Mouse (Mus musculus) c-Kit-positive CD71-positive TER-119-negative erythroid progenitor cells, embryonic 14.5 days (primary cell): ENCODE data around the gene Zer1.

Experiments
- DNase-seq: peaks from one replicate; pipeline ENCODE4 v3.0.0-alpha.2; 2013; ENCODE audit warnings: low read depth

Zer1 gene

DNA sequence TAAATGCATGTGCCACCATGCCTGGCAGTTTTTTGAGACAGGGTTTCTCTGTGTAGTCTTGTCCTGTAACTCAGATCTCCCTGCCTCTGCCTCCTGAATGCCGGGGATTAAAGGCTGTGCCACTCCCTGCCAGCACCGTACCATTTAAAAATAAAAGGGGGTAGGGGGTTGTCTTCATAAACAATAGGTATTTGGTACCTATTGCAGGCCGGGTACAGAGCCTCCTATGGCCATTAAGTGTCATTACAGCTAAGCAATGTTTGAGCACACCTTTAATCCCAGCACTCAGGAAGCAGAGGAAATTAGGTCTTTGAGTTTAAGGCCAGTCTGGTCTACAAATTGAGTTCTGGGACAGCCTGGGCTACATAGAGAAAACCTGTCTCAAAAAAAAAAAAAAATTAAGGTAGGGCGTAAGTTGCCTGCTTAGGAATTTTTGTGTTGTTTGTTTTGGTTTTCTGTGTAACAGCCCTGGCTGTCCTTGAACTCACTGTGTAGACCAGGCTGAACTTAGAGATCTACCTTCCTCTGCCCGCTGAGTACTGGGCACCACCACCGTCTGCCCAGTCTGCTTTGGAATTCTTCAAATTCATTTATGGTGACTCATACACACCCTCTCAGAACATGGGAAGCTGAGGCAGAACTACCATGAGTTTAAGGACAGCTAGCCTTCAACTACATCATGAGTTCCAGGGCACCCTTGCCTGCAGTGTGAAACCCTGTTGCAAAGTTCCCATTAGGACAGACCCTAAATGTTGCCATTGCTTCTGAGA lies 72.2 kb downstream of the Zer1 start:
- no peak for DNase-seq

DNA sequence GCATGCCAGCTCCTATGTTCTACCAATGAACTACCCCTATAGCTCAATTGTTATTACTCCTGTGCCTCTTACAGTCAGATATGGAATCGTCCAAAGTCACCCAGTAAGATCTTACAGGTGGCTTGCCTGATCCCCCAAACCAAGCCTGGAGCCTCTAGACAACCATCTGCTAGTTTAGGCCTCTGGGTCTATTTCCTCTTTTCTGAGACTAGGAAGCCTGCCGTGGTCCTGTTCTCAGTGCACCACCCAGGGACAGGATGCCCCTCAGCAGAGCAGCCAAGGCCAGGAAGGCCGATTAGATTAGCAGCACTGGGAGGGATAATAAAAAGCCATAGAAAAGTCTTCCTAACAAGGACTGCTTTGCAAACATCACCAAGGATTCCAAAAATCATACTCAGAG lies 74.6 kb downstream of the Zer1 start:
- DNase-seq: no peak

DNA sequence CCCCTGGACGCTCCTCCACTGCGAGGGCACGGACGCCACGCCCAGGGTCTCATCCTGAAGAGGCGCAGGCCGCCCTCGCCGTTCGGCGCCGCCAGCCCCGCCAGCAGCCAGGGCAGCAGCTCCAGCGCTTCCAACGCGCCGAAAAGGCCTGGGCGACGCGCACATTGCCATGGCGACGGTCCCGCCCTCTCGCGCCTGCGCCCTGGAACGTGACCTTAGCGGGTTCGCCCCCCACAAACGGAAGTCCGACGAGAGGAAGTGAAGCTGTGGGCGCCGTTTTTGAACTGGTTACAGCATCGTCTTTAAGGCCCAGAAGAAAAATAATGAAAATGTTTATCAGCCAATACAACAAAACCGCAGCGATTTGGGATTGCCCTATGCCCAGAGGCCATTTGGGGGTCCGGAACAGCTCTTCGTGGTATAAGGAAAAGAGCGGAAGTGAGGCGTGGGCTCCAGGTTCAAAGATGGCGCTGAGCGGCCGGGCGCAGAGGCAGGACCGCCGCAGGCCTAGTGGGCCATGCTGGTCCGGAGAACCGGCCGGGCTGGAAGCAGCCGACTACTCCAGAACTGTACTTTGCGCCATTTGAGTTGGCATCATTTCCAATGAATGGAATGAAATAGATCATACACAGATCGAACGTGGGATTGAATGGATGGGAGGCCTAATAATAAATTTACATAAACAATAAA lies 75.5 kb downstream of the Zer1 start, which contains the start of gene Wdr34:
Gene Wdr34, minus strand, starts transcription at position 183 of the 690 bp plus-strand sequence.
- DNase-seq: peak; percentile 95

DNA sequence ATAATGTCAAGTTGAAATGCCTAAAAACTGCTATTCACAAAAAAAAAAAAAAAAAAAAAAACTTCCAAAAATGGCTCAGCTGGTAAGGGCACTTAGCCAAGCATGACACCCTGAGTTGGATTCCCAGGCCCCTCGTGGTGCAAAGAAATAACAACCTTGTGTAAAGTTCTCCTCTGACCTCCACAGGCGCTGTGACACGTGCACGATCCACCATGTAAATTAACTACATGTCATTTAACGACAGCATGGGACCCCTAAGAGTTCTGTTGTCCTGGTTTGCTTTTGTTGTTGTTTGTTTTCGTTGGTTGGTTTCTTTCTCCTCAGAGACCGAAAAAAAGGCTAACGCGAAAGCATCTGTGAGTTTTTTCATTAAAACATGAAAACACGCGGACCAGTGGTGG lies 76.3 kb downstream of the Zer1 start:
- no peak for DNase-seq
